Mouse (Mus musculus): ENCODE data around the gene Chchd10.

Chchd10 gene

DNA sequence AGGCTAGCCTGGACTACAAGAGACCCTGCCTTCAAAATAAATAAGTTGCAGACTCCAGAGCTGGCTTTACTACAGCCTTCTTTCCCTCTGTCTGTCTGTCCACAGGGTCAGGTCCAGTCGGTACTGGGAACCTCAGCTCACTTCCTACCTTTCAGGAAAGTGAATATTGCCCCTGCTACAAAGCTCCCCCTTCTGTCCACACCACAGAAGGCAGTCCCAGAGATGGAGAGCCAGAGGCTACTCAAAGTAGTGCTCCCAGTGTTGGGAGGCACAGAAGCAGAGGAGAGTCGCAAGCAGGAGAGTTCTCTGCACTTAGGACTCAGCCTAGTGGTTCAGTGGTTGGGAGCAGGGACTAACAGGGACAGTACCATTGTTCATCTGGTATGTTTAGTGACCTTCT is 8.6 kb upstream of the Chchd10 start:
- no peak for DNase-seq (ENCODE audit: low spot score in 2 of 2)

GRCm38 (mm10) chr10:75926396-75926795 is 6.5 kb upstream of the Chchd10 start:
- no peak for DNase-seq (ENCODE audit: low spot score in 2 of 2)

DNA sequence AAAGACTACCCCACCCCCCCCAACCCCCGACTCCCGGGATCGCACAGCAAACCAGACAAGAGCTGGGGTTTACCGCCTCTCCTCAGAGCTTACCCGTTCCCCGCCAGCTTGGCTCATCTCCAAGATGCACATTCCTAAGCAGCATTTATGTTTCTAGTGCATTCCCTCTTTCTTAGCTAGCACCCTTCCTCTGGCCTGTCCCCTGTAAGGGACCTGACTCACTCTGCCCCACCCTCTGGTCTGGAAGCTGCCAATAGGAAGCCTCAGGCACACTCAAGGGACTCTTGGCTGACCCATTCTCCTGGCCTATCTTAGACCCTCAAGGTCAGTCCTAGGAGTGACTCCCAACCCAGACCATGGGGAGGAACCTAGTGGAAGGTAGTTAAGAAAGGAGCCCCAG is 2.6 kb upstream of the Chchd10 start:
- peak in 1 of 2 experiments; percentile 38 for DNase-seq (ENCODE audit: low spot score in 2 of 2)

DNA sequence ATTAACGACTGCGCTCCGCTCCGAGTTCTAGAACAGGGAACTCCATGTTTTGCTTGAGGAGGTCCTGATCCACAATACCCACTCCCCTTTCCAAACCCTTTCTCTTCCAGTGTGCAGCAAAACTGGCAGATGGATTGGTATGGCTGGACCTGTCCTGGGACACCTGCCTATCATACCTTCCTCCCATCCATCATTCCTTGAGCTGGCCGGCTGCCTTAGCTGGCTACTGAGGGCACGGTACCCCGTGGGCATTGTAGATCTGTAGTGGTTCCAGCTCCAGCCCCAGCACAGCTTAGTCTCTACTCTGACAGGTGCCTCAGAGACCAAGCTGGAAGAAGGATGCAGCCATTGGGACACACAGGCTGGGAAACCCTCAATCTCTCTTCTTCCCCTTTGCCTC is 1.6 kb upstream of the Chchd10 start:
- no peak for DNase-seq (ENCODE audit: low spot score in 2 of 2)

DNA sequence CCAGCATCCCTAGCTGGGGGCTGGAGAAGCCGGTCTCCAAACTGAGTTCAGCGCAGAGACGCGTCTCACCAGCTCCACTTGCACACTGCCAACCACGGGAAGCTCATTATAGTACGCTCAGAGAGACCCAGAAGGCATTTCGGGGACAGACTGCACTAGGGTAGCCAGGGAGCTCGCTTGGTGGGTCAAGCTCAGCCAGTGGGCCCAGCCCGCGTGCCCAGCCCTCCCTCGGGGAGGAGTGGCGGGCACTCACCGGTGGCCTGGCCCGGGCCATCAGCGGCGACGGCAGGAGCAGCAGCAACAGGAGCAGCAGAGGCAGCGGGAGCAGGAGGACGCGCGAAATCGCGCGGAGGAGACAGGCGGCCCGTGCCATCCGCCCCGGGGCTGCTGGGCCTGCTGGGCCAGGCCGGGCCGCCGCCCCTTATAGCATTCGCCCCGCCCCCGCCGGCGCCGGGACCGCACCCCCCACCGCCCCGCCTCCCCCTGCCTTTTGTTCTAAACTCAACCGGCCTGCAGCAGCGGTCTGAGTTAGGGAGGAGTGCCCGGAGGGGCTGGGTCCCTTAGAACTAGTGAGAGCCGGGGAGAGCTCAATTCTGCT is 750 bp upstream of the Chchd10 start:
- peak in 1 of 2 experiments; percentile 60 for DNase-seq (ENCODE audit: low spot score in 2 of 2)

- no peak for DNase-seq (ENCODE audit: low spot score in 2 of 2)
Observed at GRCm38 (mm10) chr10:75934991-75935390, 2.1 kb downstream of the Chchd10 start.

DNA sequence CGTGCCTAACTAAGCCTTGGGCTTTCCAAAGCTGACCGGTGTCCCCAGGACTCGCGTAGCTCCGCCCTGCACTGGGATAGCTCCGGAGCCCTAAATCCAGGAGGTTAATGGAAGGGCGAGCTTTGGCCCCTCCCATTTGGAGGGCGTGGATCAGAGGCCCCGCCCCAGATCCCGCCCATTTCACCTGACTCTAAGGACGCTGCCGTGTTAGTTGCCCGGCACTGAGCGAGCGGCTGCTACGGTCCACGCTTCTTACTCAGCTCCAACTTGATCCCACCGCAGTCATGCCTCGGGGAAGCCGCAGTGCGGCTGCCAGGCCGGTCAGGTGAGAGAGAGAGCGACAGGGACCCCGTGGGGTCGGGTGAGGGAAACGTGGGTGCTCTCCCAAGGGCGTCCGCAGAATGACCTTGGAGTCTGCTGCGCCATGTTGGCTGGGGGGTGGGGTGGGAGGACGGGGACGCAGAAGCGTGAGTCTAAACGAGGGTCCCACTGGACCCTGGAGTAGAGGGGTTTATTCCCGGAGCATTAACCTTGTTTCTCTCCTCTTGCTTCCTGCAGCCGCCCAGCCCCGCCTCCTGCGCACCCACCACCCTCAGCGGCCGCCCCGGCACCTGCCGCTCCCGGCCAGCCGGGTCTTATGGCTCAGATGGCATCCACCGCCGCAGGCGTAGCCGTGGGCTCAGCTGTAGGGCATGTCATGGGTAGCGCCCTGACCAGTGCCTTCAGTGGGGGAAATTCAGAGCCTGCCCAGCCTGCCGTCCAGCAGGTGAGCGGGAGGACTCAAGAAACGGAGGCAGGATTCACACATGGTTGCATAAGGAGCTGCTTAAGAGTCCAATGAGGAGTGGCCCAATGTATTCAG is 3.0 kb downstream of the Chchd10 start, which contains the start of gene Mmp11:
TSS of gene Mmp11 (minus strand) at position 817 of the 862 bp plus-strand sequence.
- peak in 1 of 2 experiments; percentile 56 for DNase-seq (ENCODE audit: low spot score in 2 of 2)

GRCm38 (mm10) chr10:75936909-75937667 is 4.2 kb downstream of the Chchd10 start:
- no peak for DNase-seq (ENCODE audit: low spot score in 2 of 2)

DNA sequence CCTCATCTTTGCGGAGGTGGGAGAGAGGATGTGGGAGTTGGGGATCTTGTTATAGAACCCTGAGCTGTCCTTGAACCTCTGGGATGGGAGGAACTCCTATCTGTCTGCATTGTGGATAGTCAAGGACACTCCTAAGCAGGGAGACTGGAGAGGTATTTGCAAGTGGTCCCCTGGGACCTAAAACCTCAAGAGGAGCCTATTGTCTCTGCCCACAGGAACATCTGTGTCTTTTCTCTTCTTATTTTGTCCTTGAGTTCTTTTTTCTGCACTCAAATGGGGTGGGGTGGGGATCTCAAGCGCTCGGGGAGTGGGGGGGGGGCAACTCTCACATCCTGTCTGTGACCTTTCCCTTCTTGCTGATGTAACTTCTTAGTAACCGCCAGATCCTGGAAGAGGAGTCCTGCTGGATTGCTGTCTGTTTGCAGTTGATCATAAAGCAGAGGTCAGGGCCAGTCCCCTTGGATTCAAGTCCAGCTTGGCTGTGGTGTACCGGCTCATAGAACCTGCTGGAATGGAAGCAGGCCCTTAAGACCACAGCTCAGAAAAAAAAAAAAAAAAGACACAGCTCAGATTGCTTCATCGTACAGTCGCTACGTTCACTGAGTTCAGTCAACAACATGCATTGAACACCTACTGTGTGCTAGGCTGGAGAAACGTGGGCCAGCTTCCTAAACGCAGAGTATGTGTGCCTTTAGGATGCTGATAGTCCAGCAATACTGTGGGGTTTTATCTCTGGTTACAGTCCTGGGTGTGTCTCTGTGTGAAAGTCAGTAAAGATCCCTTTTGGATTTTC is 5.1 kb downstream of the Chchd10 start:
- DNase-seq (ENCODE audit: low spot score in 2 of 2) = peak in 1 of 2 experiments; percentile 42

GRCm38 (mm10) chr10:75939481-75940234 is 6.7 kb downstream of the Chchd10 start:
- no peak for DNase-seq (ENCODE audit: low spot score in 2 of 2)

DNA sequence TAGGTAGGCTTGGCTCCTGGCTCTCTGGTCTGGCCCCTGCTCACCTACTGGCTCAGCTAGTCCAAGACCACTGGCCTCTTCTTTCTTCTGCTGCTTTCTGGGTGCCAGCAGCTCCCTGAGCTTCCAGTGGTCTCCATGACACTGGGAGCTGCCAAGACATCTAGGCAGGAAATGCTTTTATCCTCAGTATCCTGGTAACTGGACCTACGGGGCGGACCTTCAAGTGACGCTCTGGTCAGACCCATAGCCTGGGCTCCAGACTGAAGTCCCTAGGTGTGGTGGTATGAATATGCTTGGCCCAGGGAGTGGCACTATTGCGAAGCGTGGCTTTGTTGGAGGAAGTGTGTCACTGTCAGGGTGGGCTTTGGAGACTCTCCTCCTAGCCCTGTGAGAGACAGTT is 7.6 kb downstream of the Chchd10 start, which contains the start of gene Gm867:
TSS of gene Gm867 (minus strand) at position 153 of the 400 bp plus-strand sequence.
- no peak for DNase-seq (ENCODE audit: low spot score in 2 of 2)

DNA sequence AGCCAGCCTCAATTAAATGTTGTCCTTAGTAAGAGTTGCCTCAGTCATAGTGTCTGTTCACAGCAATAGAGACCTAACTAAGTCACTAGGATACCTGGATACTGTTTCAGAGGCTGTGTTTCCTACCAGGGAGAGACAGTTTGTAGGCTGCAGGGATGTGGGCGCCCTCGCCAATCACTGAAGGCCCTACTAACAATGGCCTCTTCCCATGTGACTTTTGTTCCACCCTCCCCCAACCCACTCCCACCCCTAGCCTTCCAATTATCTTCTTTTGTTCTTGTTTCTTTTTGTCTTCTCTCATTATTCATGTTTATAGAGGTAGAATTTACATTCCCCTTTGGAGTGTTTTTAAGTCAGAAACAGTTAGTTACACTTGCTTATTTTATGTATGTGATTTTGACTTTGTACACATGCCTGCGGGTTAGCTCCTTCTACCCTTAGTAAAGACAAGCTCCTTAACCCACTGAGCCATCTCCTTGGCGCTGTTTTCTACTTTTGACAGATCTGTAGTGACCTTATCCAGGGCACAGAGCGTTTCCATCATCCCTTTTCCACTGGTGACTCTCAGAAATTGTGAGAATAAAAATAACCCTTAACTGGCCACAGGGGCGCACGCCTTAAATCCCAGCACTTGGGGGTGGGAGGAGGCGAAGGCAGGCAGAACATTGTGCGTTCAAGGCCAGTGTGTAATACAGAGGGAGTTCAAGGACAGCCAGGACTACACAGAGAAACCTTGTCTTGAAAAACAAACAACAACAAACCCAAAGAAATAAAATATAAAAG is 8.3 kb downstream of the Chchd10 start:
- DNase-seq (ENCODE audit: low spot score in 2 of 2) = no peak

- DNase-seq (ENCODE audit: low spot score in 2 of 2) = no peak
Observed at GRCm38 (mm10) chr10:75942736-75943477, 10.0 kb downstream of the Chchd10 start, which contains the start of gene Vpreb3. TSS of gene Vpreb3 (plus strand) at chr10:75943057.

GRCm38 (mm10) chr10:75944066-75944772 is 11.3 kb downstream of the Chchd10 start:
- no peak for DNase-seq (ENCODE audit: low spot score in 2 of 2)

DNA sequence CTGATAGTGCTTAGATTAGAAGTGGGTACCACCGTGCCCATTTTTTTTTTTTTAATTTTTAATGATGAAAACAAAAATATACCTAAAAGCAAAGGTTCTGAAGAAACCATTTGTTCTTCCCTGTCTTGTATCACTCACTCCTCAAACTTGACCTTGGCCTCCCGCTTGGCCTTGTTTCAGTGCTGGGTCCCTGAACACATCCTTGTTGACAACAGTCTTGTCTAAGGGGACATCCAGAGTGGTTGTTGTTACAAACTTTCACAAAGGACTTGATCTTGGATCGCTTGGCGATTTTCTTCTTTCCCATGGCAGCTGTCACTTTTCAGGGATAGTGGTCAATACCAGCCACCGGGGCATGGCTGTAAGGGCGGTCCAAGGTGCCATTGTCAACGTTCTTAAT is 12.3 kb downstream of the Chchd10 start:
- DNase-seq (ENCODE audit: low spot score in 2 of 2) = no peak

GRCm38 (mm10) chr10:75945896-75946295 is 13.0 kb downstream of the Chchd10 start:
- no peak for DNase-seq (ENCODE audit: low spot score in 2 of 2)

GRCm38 (mm10) chr10:75948079-75948478 is 15.1 kb downstream of the Chchd10 start:
- no peak for DNase-seq (ENCODE audit: low spot score in 2 of 2)

Measured in urinary bladder, postnatal 4 days (tissue).